Mouse (Mus musculus): ENCODE measurements around the gene Snrnp35. TPM values are rescaled to one million over a fixed set of nuclear protein-coding genes. Genes with fewer than 3 reads are reported as not detected.

The Snrnp35 gene
- polyA plus RNA-seq (2015; fragmentation: Nextera tagmentation; extraction: Ambion mirVana), result 19.2 and 20.7 TPM in 2 replicates

DNA sequence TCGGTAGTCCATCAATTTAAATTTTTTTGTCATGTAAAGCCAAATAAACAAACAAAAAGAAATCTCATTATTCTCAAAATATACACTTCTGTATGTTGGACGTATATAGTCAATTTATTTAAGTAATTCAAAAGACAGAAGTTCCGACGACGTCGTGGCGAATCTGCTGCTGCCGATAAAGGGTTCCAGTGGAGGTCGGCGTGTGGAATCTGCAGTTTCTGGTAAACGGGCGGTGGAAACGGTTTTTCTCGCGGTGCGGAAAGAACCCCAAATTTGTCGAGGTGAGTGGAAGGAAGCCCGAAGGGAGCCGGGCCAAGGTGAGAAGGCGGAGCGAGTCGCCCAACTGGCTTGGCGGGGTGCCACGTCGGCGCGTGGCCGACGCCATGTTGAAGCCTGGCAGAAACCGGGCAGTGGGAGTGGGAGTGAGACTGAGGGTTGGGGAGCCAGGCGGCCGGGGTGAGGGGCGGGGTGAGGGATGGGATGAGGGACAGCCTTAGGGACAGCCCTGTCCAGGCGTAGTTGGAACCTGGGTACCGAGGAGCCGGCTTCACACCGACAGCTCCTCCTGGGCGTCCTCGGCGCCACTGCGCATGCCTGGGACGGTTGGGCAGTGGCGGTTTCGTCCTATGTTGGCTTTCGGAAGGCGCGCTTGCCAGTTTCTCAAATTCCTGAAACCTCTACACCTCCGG is at the start of gene Snrnp35:
Gene Snrnp35 (plus strand): TSS at position 169 of the 689 bp plus-strand sequence.
- Histone ChIP-seq H3K9me3 (replicated peaks) (no peaks in the 10 kb centered on the region), H3K36me3 (no peaks in the 10 kb centered on the region), H3K4me2 (peak within 1 kb of the TSS; percentile 67), H3K4me3 (peak within 1 kb of the TSS; percentile 66), H3K9ac (peak within 1 kb of the TSS; percentile 62), H3K4me1 (replicated peaks) (peaks cover 18% of the 10 kb centered on the region), H3K27ac (peak within 1 kb of the TSS; percentile 98), H3K27me3 (no peaks in the 10 kb centered on the region)
- peak; percentile 94 for ATAC-seq (replicated peaks; ENCODE audit: insufficient number of reproducible peaks, insufficient read depth, low FRiP score, low read depth)
- under 1% methylated on average over 48 of the region's 48 CpGs for WGBS

DNA sequence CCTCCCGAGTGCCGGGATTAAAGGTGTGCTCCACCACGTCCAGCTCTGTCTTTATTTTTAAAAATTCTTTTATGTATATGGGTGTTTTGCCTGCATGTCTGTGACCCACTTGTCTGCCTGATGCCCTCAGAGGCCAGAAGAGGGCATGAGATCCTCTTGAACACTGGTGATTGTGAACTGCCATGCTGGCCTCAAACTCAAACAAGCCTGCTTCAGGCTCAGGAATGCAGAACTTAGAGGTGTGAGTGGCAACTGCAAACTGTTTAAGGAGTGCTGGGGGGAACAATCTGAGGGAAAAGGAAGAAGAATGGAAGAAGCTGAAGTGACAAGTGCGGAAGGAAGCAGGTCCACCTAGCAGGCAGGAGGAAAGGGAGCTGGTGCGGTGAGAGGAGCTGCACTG is 44.7 kb upstream of the Snrnp35 start:
- ATAC-seq (replicated peaks; ENCODE audit: insufficient number of reproducible peaks, insufficient read depth, low FRiP score, low read depth), result no peak

DNA sequence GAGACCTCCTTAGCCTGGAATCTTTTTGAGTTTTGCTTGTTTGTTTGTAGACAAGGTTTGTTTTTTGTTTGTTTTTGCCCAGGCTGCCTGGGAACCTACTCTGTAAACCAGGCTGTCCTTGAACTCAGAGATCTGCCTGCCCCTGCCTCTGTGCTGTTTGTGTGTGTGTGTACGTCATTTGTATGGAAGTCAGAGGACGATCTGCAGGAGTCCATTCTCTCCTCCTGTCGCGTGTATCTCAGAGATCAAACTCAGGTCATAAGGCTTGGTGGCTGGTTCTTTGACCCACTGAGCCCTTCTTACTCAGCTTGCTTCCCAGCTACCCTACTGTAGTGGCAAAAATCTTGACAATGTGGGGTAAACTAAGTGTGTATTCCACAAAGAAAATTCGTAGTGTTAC is 44.2 kb upstream of the Snrnp35 start:
- no peak for ATAC-seq (replicated peaks; ENCODE audit: insufficient number of reproducible peaks, insufficient read depth, low FRiP score, low read depth)

More for the DNA sequence above, 44.7 kb upstream of the Snrnp35 start:
- no peaks in the 10 kb centered on the region for H3K36me3 ChIP-seq
- peak overlapping the region; percentile 94 for H3K27ac ChIP-seq
- no peak overlapping the region for H3K4me3 ChIP-seq
- H3K4me1 ChIP-seq (replicated peaks), result peaks cover 19% of the 10 kb centered on the region
- no peaks in the 10 kb centered on the region for H3K9me3 ChIP-seq (replicated peaks)
- H3K4me2 ChIP-seq, result no peak overlapping the region
- H3K9ac ChIP-seq, result no peak overlapping the region
- whole genome bisulfite sequencing, result 83% methylated on average over 5 of the region's 5 CpGs
- no peaks in the 10 kb centered on the region for H3K27me3 ChIP-seq

DNA sequence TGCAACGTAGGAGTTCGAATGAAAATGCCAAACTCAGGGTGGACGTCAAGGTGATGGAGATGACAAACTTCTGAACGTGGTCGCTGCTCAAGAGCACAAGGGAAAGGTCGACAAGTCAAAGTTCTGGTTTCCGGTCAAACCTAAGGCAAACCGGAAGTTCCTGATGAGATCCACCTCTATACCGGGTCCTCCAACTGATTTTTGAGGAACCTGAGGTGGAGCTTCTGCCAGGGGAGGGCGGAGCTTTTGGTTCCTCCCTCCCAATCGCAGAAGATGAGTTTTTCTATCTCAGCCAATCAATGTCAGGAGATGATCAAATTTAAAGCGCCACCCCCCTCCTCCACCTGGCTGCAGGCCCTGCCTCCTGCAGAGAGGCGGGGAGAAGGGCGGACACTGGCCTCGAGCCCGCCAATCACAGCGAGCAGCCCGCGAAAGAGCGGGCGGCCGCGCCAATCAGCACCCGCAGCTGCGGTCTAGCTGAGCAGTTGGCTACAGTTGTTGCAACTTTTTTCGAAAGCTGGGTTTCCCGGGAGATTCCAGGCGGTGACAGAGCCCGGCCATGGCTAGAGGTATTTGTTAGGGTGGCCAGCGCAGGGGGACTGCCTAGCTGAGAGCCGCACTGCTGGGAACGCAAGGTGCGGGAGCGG is 43.4 kb upstream of the Snrnp35 start, which contains the start of gene Kmt5a:
Gene Kmt5a (plus strand): TSS at position 484 of the 647 bp plus-strand sequence.
- WGBS, result under 1% methylated on average over 34 of the region's 34 CpGs
- H3K27ac ChIP-seq, result peak within 1 kb of the TSS; percentile 94

More for the DNA sequence above, 44.2 kb upstream of the Snrnp35 start:
- Histone ChIP-seq H3K4me2 (peak overlapping the region; percentile 94), H3K9ac (no peak overlapping the region), H3K9me3 (replicated peaks) (no peaks in the 10 kb centered on the region), H3K36me3 (no peaks in the 10 kb centered on the region), H3K27me3 (no peaks in the 10 kb centered on the region), H3K4me1 (replicated peaks) (peaks cover 19% of the 10 kb centered on the region), H3K4me3 (peak overlapping the region; percentile 73; the same call in 1 of the 2 replicates), H3K27ac (peak overlapping the region; percentile 94)
- WGBS, result 58% methylated on average over 5 of the region's 5 CpGs

DNA sequence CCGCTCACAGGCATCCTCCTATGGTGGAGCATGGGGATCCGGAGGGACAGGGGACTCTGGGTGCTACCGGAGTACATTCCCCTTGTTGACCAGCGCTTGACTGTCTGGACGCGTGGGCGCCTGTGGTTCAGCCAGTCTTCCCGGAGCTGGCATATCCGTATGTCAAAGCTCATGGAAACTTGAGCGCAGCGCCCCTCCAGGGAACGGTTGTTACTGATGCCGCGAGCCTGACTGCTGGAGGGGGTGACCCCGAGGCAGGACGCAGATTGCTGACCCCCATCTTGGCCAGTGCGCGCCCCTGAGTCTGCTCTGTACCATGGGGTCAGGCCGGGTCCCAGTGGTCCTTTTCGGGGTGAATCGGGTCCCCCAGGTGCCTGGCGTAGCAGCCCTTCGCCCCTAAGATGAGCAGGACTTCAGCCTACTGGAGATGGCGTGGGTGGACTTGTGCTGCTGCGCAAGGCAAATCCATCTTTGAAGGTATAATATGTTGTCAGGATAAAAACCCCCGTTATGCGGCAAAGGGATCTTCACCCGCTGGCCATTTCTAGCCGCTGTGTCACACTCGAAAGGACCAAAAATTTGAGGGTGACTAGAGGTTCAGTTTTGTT is 42.7 kb upstream of the Snrnp35 start:
- Histone ChIP-seq H3K4me1 (replicated peaks) (peaks cover 23% of the 10 kb centered on the region), H3K9me3 (replicated peaks) (no peaks in the 10 kb centered on the region), H3K9ac (peak overlapping the region; percentile 86), H3K27me3 (no peaks in the 10 kb centered on the region), H3K4me2 (peak overlapping the region; percentile 94), H3K27ac (peak overlapping the region; percentile 94), H3K36me3 (no peaks in the 10 kb centered on the region), H3K4me3 (peak overlapping the region; percentile 73)
- peak; percentile 64 for ATAC-seq (replicated peaks; ENCODE audit: insufficient number of reproducible peaks, insufficient read depth, low FRiP score, low read depth)
- under 1% methylated on average over 30 of the region's 30 CpGs for WGBS

More for the DNA sequence above, 43.4 kb upstream of the Snrnp35 start, which contains the start of gene Kmt5a:
- peak within 1 kb of the TSS; percentile 73 for H3K4me3 ChIP-seq
- peak; percentile 98 for ATAC-seq (replicated peaks; ENCODE audit: insufficient number of reproducible peaks, insufficient read depth, low FRiP score, low read depth)
- no peaks in the 10 kb centered on the region for H3K27me3 ChIP-seq
- H3K4me1 ChIP-seq (replicated peaks), result peaks cover 18% of the 10 kb centered on the region
- no peaks in the 10 kb centered on the region for H3K36me3 ChIP-seq
- peak within 1 kb of the TSS; percentile 86 for H3K9ac ChIP-seq
- H3K9me3 ChIP-seq (replicated peaks), result no peaks in the 10 kb centered on the region
- peak within 1 kb of the TSS; percentile 94 for H3K4me2 ChIP-seq

DNA sequence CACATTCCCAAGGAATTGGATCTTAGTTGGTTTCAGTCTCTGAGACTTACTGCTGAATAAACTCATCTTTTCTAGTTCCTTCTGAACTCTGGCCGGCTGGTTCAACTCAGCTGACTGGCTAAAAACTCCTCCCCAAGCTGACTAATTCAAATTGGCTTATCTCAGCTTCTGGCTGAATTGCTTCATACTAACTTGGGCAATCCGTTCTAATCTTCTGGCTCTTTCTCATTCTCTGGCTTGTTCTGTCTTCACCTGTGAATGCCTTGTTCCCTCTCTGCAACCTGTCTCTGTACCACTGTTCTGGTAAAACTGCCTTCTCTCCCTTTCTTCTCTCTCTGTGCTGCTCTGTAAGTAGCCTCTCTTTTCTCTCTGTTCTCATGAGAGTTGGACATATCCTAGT is 40.3 kb upstream of the Snrnp35 start:
- Histone ChIP-seq H3K4me1 (replicated peaks) (peaks cover 38% of the 10 kb centered on the region), H3K27ac (no peak overlapping the region), H3K4me2 (no peak overlapping the region), H3K9me3 (replicated peaks) (no peaks in the 10 kb centered on the region), H3K36me3 (peaks cover 6% of the 10 kb centered on the region), H3K4me3 (no peak overlapping the region), H3K27me3 (no peaks in the 10 kb centered on the region), H3K9ac (no peak overlapping the region)
- no peak for ATAC-seq (replicated peaks; ENCODE audit: insufficient number of reproducible peaks, insufficient read depth, low FRiP score, low read depth)
- WGBS, result 60% methylated on average over 2 of the region's 2 CpGs

DNA sequence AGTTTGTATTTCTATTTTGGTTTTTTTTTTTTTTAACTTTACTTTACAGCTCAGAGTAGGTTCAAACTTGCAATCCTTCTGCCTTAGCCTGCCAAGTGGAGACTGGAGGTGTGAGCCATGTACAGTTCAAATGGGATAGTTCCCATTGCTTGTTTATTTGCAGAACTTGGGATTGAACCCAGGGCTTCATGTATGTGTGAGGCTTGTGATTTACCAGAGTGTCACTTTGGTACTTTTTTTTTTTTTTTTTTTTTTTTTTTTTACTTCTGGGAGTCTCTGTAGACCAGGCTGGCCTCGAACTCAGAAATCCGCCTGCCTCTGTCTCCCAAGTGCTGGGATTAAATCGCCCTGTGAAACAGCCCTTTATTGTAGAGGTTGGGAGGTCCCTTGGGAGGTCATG is 38.7 kb upstream of the Snrnp35 start:
- Histone ChIP-seq H3K4me1 (replicated peaks) (peaks cover 39% of the 10 kb centered on the region), H3K9ac (no peak overlapping the region), H3K4me2 (peak overlapping the region; percentile 90), H3K27me3 (no peaks in the 10 kb centered on the region), H3K36me3 (peaks cover 20% of the 10 kb centered on the region), H3K27ac (peak overlapping the region; percentile 93; the same call in 1 of the 2 replicates), H3K4me3 (peak overlapping the region; percentile 94), H3K9me3 (replicated peaks) (no peaks in the 10 kb centered on the region)
- ATAC-seq (replicated peaks; ENCODE audit: insufficient number of reproducible peaks, insufficient read depth, low FRiP score, low read depth), result no peak
- 73% methylated on average over 3 of the region's 3 CpGs for WGBS

DNA sequence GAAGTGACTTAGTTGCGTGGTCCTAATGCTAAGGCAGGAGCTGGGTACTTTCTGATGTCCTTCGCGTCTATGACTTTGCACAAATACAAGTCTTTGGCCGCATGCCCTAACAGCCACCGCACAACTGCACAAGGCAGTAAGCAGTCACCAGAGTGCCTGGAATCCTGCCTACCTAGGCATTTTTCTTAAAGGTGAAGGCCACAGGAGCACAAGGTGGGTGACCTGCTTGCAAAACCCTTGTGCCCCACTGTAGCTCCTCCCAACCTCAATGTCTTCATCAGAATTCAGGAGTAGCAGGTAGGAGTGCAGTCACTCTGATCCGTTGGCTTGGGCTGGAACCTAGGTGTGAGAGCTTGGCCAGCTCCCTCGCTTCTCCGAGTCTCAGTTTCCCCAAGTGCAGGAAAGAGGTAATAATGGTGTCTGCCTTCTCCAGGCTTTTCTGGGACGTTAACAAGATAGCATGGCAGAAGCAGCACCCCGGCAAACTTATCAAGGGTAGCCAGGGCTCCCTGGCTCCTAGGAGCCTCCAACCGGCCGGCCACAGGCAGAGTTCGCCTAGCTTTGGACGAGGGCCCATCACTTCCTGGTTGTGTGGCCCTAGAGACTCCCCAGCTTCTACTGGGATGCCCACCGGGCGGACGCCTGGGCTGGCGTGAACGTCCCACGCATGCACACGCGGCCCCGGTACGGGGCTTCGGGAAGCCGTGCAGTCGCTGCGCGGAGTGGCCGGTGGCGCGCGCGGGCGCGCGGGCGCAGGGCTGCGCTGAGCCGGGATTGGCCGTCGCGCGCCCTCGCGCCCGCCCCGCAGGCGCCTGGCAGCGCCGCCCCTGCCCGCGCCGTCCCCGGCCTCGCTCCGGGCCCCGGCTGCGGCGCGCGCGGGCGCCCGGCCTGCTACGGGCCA is 38.0 kb upstream of the Snrnp35 start:
- ATAC-seq (replicated peaks; ENCODE audit: insufficient number of reproducible peaks, insufficient read depth, low FRiP score, low read depth), result peak; percentile 86
- Histone ChIP-seq H3K27me3 (no peaks in the 10 kb centered on the region), H3K27ac (peak overlapping the region; percentile 93), H3K4me1 (replicated peaks) (peaks cover 45% of the 10 kb centered on the region), H3K4me2 (peak overlapping the region; percentile 90), H3K9ac (peak overlapping the region; percentile 95), H3K36me3 (peaks cover 26% of the 10 kb centered on the region), H3K4me3 (peak overlapping the region; percentile 94), H3K9me3 (replicated peaks) (no peaks in the 10 kb centered on the region)
- 3% methylated on average over 45 of the region's 66 CpGs for WGBS

DNA sequence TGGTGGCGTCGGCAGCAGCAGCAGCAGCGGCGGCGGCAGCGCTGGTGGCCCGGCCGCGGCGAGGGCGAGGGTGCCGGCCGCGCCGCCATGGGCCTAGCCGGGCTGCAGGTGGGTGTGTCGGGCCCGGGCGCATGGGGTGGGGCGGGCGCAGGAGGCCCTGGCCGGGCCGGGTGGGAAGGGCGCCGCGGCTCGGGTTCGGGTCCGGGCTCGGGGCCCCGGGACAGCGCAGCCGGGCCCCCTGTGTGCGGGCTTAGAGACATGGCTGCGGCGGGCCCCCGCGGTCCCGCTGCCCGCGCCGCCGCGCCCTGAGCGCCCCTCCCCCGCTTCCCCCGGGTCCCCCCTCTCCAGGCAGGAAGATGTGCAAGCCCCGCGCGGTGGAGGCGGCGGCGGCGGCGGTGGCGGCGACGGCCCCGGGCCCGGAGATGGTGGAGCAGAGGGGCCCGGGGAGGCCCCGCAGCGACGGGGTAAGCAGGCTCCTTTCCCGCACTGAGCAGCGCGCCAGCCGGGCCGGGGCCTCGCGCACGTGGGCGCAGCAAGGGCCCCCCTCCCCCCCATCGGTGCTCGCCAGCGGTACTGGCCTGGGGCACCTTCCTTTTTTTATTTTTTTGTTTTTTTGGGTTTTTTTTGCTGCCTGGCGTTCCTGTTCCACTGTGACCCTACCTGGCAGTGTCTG is 37.2 kb upstream of the Snrnp35 start:
- H3K27ac ChIP-seq, result peak overlapping the region; percentile 93
- peak; percentile 50 for ATAC-seq (replicated peaks; ENCODE audit: insufficient number of reproducible peaks, insufficient read depth, low FRiP score, low read depth)
- H3K36me3 ChIP-seq, result peaks cover 34% of the 10 kb centered on the region
- peak overlapping the region; percentile 95 for H3K9ac ChIP-seq
- under 1% methylated on average over 45 of the region's 77 CpGs for WGBS
- H3K27me3 ChIP-seq, result no peaks in the 10 kb centered on the region
- H3K4me1 ChIP-seq (replicated peaks), result peaks cover 50% of the 10 kb centered on the region
- peak overlapping the region; percentile 94 for H3K4me3 ChIP-seq
- no peaks in the 10 kb centered on the region for H3K9me3 ChIP-seq (replicated peaks)
- peak overlapping the region; percentile 90 for H3K4me2 ChIP-seq

DNA sequence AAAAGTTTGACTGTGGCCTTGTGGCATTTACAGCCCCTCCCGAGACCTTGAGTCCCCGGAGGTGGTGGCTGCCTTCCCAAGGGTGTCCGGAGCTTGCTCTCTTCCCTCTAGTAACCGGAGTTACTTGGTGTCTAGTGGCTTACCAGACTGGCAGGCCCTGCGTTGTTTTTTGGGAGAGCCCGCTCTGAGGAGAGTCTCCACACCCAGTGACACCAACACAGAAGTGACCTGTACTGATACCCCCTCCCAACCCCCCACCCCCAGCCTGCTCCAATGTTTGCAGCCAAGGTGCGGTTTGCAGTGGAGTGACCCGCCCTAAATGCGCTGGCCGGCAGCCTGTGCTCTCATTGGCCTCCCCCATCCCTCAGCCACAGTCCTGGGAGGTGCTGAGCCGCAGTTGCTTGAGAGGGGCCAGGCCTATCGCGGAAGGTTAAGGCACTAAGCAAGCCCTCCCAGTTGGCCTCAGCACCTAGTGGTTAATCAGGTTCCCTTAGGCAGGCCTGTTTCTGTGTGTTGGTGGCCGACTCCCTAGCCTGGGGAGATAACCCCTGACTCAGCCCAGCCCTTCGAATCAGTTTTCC is 36.5 kb upstream of the Snrnp35 start:
- H3K27ac ChIP-seq, result peak overlapping the region; percentile 93
- peak overlapping the region; percentile 94 for H3K4me3 ChIP-seq
- H3K9ac ChIP-seq, result peak overlapping the region; percentile 95
- H3K4me2 ChIP-seq, result peak overlapping the region; percentile 90
- no peaks in the 10 kb centered on the region for H3K27me3 ChIP-seq
- under 1% methylated on average over 15 of the region's 15 CpGs for WGBS
- H3K36me3 ChIP-seq, result peaks cover 41% of the 10 kb centered on the region
- no peaks in the 10 kb centered on the region for H3K9me3 ChIP-seq (replicated peaks)
- peaks cover 47% of the 10 kb centered on the region for H3K4me1 ChIP-seq (replicated peaks)
- ATAC-seq (replicated peaks; ENCODE audit: insufficient number of reproducible peaks, insufficient read depth, low FRiP score, low read depth), result peak; percentile 70
